Mouse (Mus musculus): Measurements from ENCODE around the gene Dynlt1a. TPM values are rescaled to one million over a fixed set of nuclear protein-coding genes. Genes with fewer than 3 reads are reported as not detected.

The Dynlt1a gene
- polyA plus RNA-seq, 1 experiment from 2014 or later, result 10.4 TPM

Other genes starting within 250 kb of the Dynlt1a start
- gene Serac1, start 237.8 kb downstream of the Dynlt1a start, polyA plus RNA-seq (2015; fragmentation: Nextera tagmentation; extraction: Ambion mirVana), result 5.0 TPM in 2 replicates
- gene Gtf2h5, start 237.7 kb downstream of the Dynlt1a start, polyA plus RNA-seq (2015; fragmentation: Nextera tagmentation; extraction: Ambion mirVana), result 131 and 143 TPM in 2 replicates
- gene Tulp4, start 211.1 kb downstream of the Dynlt1a start, polyA plus RNA-seq (2015; fragmentation: Nextera tagmentation; extraction: Ambion mirVana), result 33.3 and 62.9 TPM in 2 replicates
- gene Tmem181a, start 60.6 kb downstream of the Dynlt1a start, polyA plus RNA-seq (2015; fragmentation: Nextera tagmentation; extraction: Ambion mirVana), result 13.1 and 15.6 TPM in 2 replicates
- 361 and 375 TPM in 2 replicates for gene Dynlt1b, start 112.6 kb upstream of the Dynlt1a start, polyA plus RNA-seq (2015; fragmentation: Nextera tagmentation; extraction: Ambion mirVana)